Mouse (Mus musculus) CH12.LX (cell line): Measurements from ENCODE around the gene Ttbk1. TPM values are rescaled to one million over a fixed set of nuclear protein-coding genes. Genes with fewer than 3 reads are reported as not detected.

Experiments
- DNase-seq: peaks from one replicate; pipeline ENCODE4 v3.0.0-alpha.2; 2013; ENCODE audit errors: extremely low read depth
- H3K27ac ChIP-seq: 2 replicates; pipeline ENCODE4 v1.5.1; 2012; ENCODE audit warnings: low read depth, mild to moderate bottlenecking, control low read depth, moderate library complexity; ENCODE audit not compliant: insufficient read depth
- H3K27me3 ChIP-seq: replicated peaks from 2 replicates; pipeline ENCODE3; 2012; ENCODE audit warnings: inconsistent platforms
- H3K36me3 ChIP-seq, 2 experiments: replicated peaks in 1 of 2; 2 replicates each; pipeline versions ENCODE3 to v1.6.1; 2012; ENCODE audit warnings: inconsistent platforms in 1 of 2, low read length in 1 of 2, mild to moderate bottlenecking in 1 of 2, mixed read lengths in 1 of 2, moderate library complexity in 1 of 2; ENCODE audit not compliant: control insufficient read depth in 1 of 2, insufficient read depth in 1 of 2
- H3K4me1 ChIP-seq, 2 experiments: 2 replicates each; pipeline ENCODE4 v1.6.1; 2012; ENCODE audit warnings: inconsistent platforms in 1 of 2, moderate library complexity in 1 of 2; ENCODE audit not compliant: insufficient read depth in 2 of 2, control insufficient read depth in 1 of 2
- H3K4me2 ChIP-seq: 2 replicates; pipeline ENCODE4 v1.6.1; 2012; ENCODE audit warnings: low read depth, mild to moderate bottlenecking, control low read depth; ENCODE audit not compliant: poor library complexity, insufficient read depth, severe bottlenecking
- H3K4me3 ChIP-seq, 3 experiments: fragments of 150-350 bp in 1 of 3; sonication (generic) in 1 of 3; replicated peaks in 1 of 3; 2 replicates each; pipeline versions ENCODE3 to v1.5.1; 2011 to 2012; ENCODE audit warnings: low read depth in 2 of 3, low read length in 2 of 3, mild to moderate bottlenecking in 2 of 3, moderate library complexity in 2 of 3, control low read depth in 1 of 3, improper control_type of control experiment in 1 of 3, inconsistent platforms in 1 of 3, mixed read lengths in 1 of 3; ENCODE audit not compliant: poor library complexity in 1 of 3
- H3K79me2 ChIP-seq: replicated peaks from 2 replicates; pipeline ENCODE4 v1.6.1; 2012; ENCODE audit warnings: mild to moderate bottlenecking, moderate library complexity; ENCODE audit not compliant: control insufficient read depth, poor library complexity, insufficient read depth, severe bottlenecking; ENCODE audit errors: extremely low read depth
- H3K9ac ChIP-seq: 2 replicates; pipeline ENCODE4 v1.6.1; 2012; ENCODE audit warnings: low read depth, mild to moderate bottlenecking, control low read depth, moderate library complexity; ENCODE audit not compliant: insufficient read depth
- H3K9me3 ChIP-seq: replicated peaks from 2 replicates; pipeline ENCODE3; 2012; ENCODE audit warnings: low read length, inconsistent platforms, mixed read lengths
- CHD1 ChIP-seq: IDR thresholded peaks from 2 replicates; pipeline ENCODE4 v1.6.1; 2012; ENCODE audit warnings: low read depth, low read length, improper control_type of control experiment, inconsistent platforms
- CTCF ChIP-seq, 2 experiments: IDR thresholded peaks in 1 of 2; conservative IDR thresholded peaks in 1 of 2; 2 replicates each; pipeline ENCODE4 v1.5.1; 2011 to 2012; ENCODE audit warnings: low read depth in 2 of 2, low read length in 2 of 2, improper control_type of control experiment in 1 of 2, inconsistent platforms in 1 of 2, mild to moderate bottlenecking in 1 of 2, moderate library complexity in 1 of 2
- E2F4 ChIP-seq: IDR thresholded peaks from 2 replicates; pipeline ENCODE4 v1.6.1; 2011; ENCODE audit warnings: low read depth, low read length, improper control_type of control experiment; ENCODE audit not compliant: insufficient replicate concordance
- ELF1 ChIP-seq: IDR thresholded peaks from 2 replicates; pipeline ENCODE4 v1.6.1; 2014; ENCODE audit warnings: low read depth, mild to moderate bottlenecking, inconsistent platforms, low read length, improper control_type of control experiment
- ETS1 ChIP-seq: conservative IDR thresholded peaks from 2 replicates; pipeline ENCODE4 v1.6.1; 2012; ENCODE audit warnings: low read depth, mild to moderate bottlenecking, inconsistent platforms, low read length, improper control_type of control experiment, moderate library complexity
- GABPA ChIP-seq: IDR thresholded peaks from 2 replicates; pipeline ENCODE4 v1.6.1; 2012; ENCODE audit warnings: low read depth, low read length, improper control_type of control experiment, inconsistent platforms; ENCODE audit not compliant: insufficient replicate concordance
- HCFC1 ChIP-seq: IDR thresholded peaks from 2 replicates; pipeline ENCODE4 v1.6.1; 2012; ENCODE audit warnings: low read depth, mild to moderate bottlenecking, inconsistent platforms, low read length, improper control_type of control experiment
- JUND ChIP-seq: conservative IDR thresholded peaks from 2 replicates; pipeline ENCODE4 v1.6.1; 2011; ENCODE audit warnings: low read depth, low read length, improper control_type of control experiment
- KAT2A ChIP-seq: IDR thresholded peaks from 2 replicates; pipeline ENCODE4 v1.6.1; 2012; ENCODE audit warnings: low read length, improper control_type of control experiment, inconsistent platforms; ENCODE audit not compliant: insufficient replicate concordance
- MAX ChIP-seq: IDR thresholded peaks from 2 replicates; pipeline ENCODE4 v1.6.1; 2011; ENCODE audit warnings: low read length, improper control_type of control experiment
- MAZ ChIP-seq: IDR thresholded peaks from 2 replicates; pipeline ENCODE4 v1.6.1; 2012; ENCODE audit warnings: low read depth, mild to moderate bottlenecking, inconsistent platforms, low read length, improper control_type of control experiment, moderate library complexity
- MEF2A ChIP-seq: IDR thresholded peaks from 2 replicates; pipeline ENCODE4 v1.6.1; 2014; ENCODE audit warnings: low read depth, mild to moderate bottlenecking, inconsistent platforms, low read length, improper control_type of control experiment, borderline replicate concordance
- RAD21 ChIP-seq: IDR thresholded peaks from 2 replicates; pipeline ENCODE4 v1.6.1; 2011; ENCODE audit warnings: low read depth, mild to moderate bottlenecking, low read length, improper control_type of control experiment, moderate library complexity
- TBP ChIP-seq: conservative IDR thresholded peaks from 2 replicates; pipeline ENCODE4 v1.6.1; 2011; ENCODE audit warnings: low read depth, low read length, improper control_type of control experiment
- USF1 ChIP-seq: IDR thresholded peaks from 2 replicates; pipeline ENCODE4 v1.6.1; 2014; ENCODE audit warnings: low read depth, mild to moderate bottlenecking, inconsistent platforms, low read length, improper control_type of control experiment
- USF2 ChIP-seq: conservative IDR thresholded peaks from 2 replicates; pipeline ENCODE4 v1.6.1; 2011; ENCODE audit warnings: low read depth, low read length, improper control_type of control experiment
- ZKSCAN1 ChIP-seq: IDR thresholded peaks from 2 replicates; pipeline ENCODE4 v1.6.1; 2012; ENCODE audit warnings: low read depth, inconsistent platforms, low read length, improper control_type of control experiment, borderline replicate concordance
- ZNF384 ChIP-seq: IDR thresholded peaks from 2 replicates; pipeline ENCODE4 v1.6.1; 2012; ENCODE audit warnings: low read depth, low read length, improper control_type of control experiment, inconsistent platforms
- dilution Hi-C: fragments of 300-500 bp; cut with MboI; formaldehyde crosslinking; loops from 2 replicates; pipeline ENCODE4 v1.14.3; 2020; ENCODE audit warnings: low sequenced_read_pairs; ENCODE audit not compliant: extremely low pct_unique_long_range_greater_than_20kb, extremely low pct_ligation_motif_present
- in situ Hi-C: fragments of 300-500 bp; cut with MboI; formaldehyde crosslinking; loops from 3 replicates; pipeline ENCODE4 v1.14.3; 2019; ENCODE audit warnings: low sequenced_read_pairs, low pct_ligation_motif_present, low pct_unique_long_range_greater_than_20kb, mixed read lengths
- polyA plus RNA-seq: library from polyadenylated mRNA; unstranded; fragments of >175 nt; gene quantifications from 2 replicates; pipeline ENCODE4 v1.2.1, GENCODE M21; 2012; ENCODE audit warnings: low read depth; ENCODE audit not compliant: insufficient read length
- total RNA-seq, 2 experiments: library from RNA; depleted of rRNA; stranded (reverse); fragments of 300-350 nt in 1 of 2; fragments of >200 nt in 1 of 2; gene quantifications; 2 replicates each; pipeline ENCODE4 v1.2.3; 2012 to 2014

Ttbk1 gene
- total and polyA plus RNA-seq, 3 experiments = 0.08 TPM; not detected in 2

GRCm38 (mm10) chr17:46520385-46520979 is 33.0 kb upstream of the Ttbk1 start:
- Histone ChIP-seq H3K4me3 (no peak overlapping the region), H3K4me1 (0 out of 4 replicates have a peak, but pooled peaks cover 0 to 4% of the 10 kb centered on the region in 2 experiments), H3K36me3 (no peaks in the 10 kb centered on the region), H3K9me3 (no peaks in the 10 kb centered on the region), H3K9ac (no peak overlapping the region), H3K27me3 (peaks cover 6% of the 10 kb centered on the region), H3K27ac (no peak overlapping the region), H3K79me2 (no peaks in the 10 kb centered on the region), H3K4me2 (no peak overlapping the region)
- in situ Hi-C loops = no loop called here
- dilution Hi-C loops = no loop called here
- DNase-seq = no peak
- TF ChIP-seq KAT2A = no peak
- no peak for TF ChIP-seq ZKSCAN1
- TF ChIP-seq RAD21 = no peak
- TF ChIP-seq ZNF384 = no peak
- TF ChIP-seq TBP = no peak
- TF ChIP-seq E2F4 = no peak
- no peak for TF ChIP-seq CHD1
- TF ChIP-seq USF1 = no peak
- no peak for TF ChIP-seq GABPA
- TF ChIP-seq HCFC1 = no peak
- TF ChIP-seq CTCF (conservative IDR thresholded peaks at IDR 0.05 in 1 of 2, IDR thresholded peaks at IDR 0.05 in 1 of 2; ENCODE audit: low read depth in 2 of 2, low read length in 2 of 2) = no peak
- no peak for TF ChIP-seq MAZ
- no peak for TF ChIP-seq ELF1
- TF ChIP-seq MEF2A = no peak

GRCm38 (mm10) chr17:46519971-46520370 is 32.5 kb upstream of the Ttbk1 start:
- Histone ChIP-seq H3K4me1 (0 out of 4 replicates have a peak, but pooled peaks cover 0 to 4% of the 10 kb centered on the region in 2 experiments), H3K27me3 (peaks cover 6% of the 10 kb centered on the region), H3K9ac (no peak overlapping the region), H3K4me3 (no peak overlapping the region), H3K79me2 (no peaks in the 10 kb centered on the region), H3K27ac (no peak overlapping the region), H3K4me2 (no peak overlapping the region), H3K36me3 (no peaks in the 10 kb centered on the region), H3K9me3 (no peaks in the 10 kb centered on the region)
- dilution Hi-C loops = no loop called here
- DNase-seq = no peak
- in situ Hi-C loops = no loop called here
- TF ChIP-seq MAX (no peak), USF2 (no peak), JUND (no peak), CHD1 (no peak), ETS1 (no peak)
- TF ChIP-seq, all 38 proteins: peak for 0
